10 mouse cellular contexts compared by ENCODE assay signal in the genomic region with DNA sequence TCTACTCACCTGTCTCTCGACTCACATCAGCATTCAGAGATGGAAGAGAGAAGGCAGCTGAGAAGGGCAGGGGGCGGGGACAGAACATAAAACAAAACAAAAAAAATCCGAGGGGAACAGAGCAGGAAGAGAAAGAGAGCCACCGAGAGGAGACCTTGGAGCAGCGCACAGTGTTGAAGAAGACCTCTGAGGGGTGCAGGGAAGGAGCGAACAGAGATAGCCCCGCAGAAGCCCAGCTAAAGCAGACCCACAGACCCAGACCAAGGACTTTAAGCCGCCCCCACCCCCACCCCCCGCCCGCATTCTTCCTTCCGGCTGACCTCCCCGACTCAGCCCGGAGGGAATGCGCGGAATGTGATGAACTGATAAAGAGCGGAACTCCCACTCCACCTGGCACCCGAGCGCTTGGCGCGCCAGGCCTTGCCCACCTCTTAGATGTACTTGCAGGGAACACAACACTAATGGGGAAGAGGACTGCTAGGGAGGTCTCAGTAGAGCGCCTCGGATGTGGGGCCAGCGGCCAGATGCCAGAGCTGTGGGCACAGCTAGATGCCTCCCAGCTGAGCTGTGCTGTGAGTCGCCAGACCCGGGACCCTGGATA. TPM values are rescaled to one million over a fixed set of nuclear protein-coding genes. Genes with fewer than 3 reads are reported as not detected.
DNase-seq lines count a peak whose midpoint lies in the region; ATAC-seq lines count a peak whose summit lies in the region.
"Had no signal": no experiment of that assay in that cellular context is flagged by ENCODE, and none has a peak within 500 bp of the region (broad histone marks: within the 10 kb centered on the region; RNA-seq: fewer than 3 reads in every experiment).

No protein-coding gene starts in this region.

- DNase-seq in heart, adult 9 months (ENCODE audit: low spot score in 2 of 2): no peak
- no peak for DNase-seq in midbrain, embryonic 11.5 days (ENCODE audit: low spot score, missing footprints)
- DNase-seq in testis, postnatal 14 days (ENCODE audit: low spot score): no peak

- H3K9ac ChIP-seq in heart, embryonic 12.5 days: peak overlapping the region; percentile 46
- H3K9ac ChIP-seq in embryonic facial prominence, embryonic 13.5 days: no peak overlapping the region
- H3K9ac ChIP-seq in kidney, embryonic 16.5 days (replicated peaks; ENCODE audit: low read length): peak overlapping the region; percentile 55
- H3K9ac ChIP-seq in midbrain, embryonic 11.5 days (ENCODE audit: low read length): 0 out of 2 replicates have a peak overlapping the region, but pooled peaks have one; percentile 20

- H3K4me3 ChIP-seq in heart, embryonic 12.5 days: peak overlapping the region; percentile 36
- peak overlapping the region; percentile 27 for H3K4me3 ChIP-seq in embryonic facial prominence, embryonic 13.5 days
- peak overlapping the region; percentile 30 for H3K4me3 ChIP-seq in kidney, embryonic 16.5 days (ENCODE audit: low read length)
- H3K4me3 ChIP-seq in midbrain, embryonic 11.5 days (ENCODE audit: low read depth, low read length): 0 out of 2 replicates have a peak overlapping the region, but pooled peaks have one; percentile 7

- H3K4me2 ChIP-seq in heart, embryonic 12.5 days: peak overlapping the region; percentile 70
- H3K4me2 ChIP-seq in embryonic facial prominence, embryonic 13.5 days: peak overlapping the region; percentile 53
- H3K4me2 ChIP-seq in kidney, embryonic 16.5 days (replicated peaks; ENCODE audit: low read depth, low read length): peak overlapping the region; percentile 56
- H3K4me2 ChIP-seq in midbrain, embryonic 11.5 days: peak overlapping the region; percentile 30

- WGBS in heart, embryonic 12.5 days: 2% methylated on average over 25 of the region's 25 CpGs
- WGBS in embryonic facial prominence, embryonic 13.5 days: 3% methylated on average over 25 of the region's 25 CpGs
- 2% methylated on average over 25 of the region's 25 CpGs for WGBS in kidney, embryonic 16.5 days
- 6% methylated on average over 25 of the region's 25 CpGs for WGBS in midbrain, embryonic 11.5 days

- H3K27ac ChIP-seq in heart, embryonic 12.5 days (ENCODE audit: poor library complexity, severe bottlenecking): no peak overlapping the region
- peak overlapping the region; percentile 16; the same call in 1 of the 2 replicates for H3K27ac ChIP-seq in embryonic facial prominence, embryonic 13.5 days
- peak overlapping the region; percentile 80; the same call in 1 of the 2 replicates for H3K27ac ChIP-seq in kidney, embryonic 16.5 days (ENCODE audit: low read length)
- no peak overlapping the region for H3K27ac ChIP-seq in midbrain, embryonic 11.5 days (ENCODE audit: low read depth, low read length)

- ATAC-seq in heart, embryonic 12.5 days (ENCODE audit: insufficient number of reproducible peaks, low FRiP score): peak; percentile 29; the same call in 1 of the 2 replicates
- no peak for ATAC-seq in embryonic facial prominence, embryonic 13.5 days (ENCODE audit: insufficient number of reproducible peaks, insufficient read depth, low FRiP score, low TSS enrichment, low read depth)
- peak; percentile 64 for ATAC-seq in kidney, embryonic 16.5 days (ENCODE audit: low FRiP score, low TSS enrichment)
- no peak for ATAC-seq in midbrain, embryonic 11.5 days (ENCODE audit: low FRiP score)
- ATAC-seq in inflammation-experienced regulatory T-cells, adult 6 months: no peak
- ATAC-seq in erythroid progenitor cell, adult 5-6 weeks (replicated peaks; ENCODE audit: low FRiP score, poor library complexity, severe bottlenecking): no peak

- no peaks in the 10 kb centered on the region for H3K36me3 ChIP-seq in heart, embryonic 12.5 days
- no peaks in the 10 kb centered on the region for H3K36me3 ChIP-seq in embryonic facial prominence, embryonic 13.5 days
- no peaks in the 10 kb centered on the region for H3K36me3 ChIP-seq in kidney, embryonic 16.5 days (ENCODE audit: insufficient read depth, low read length)
- no peaks in the 10 kb centered on the region for H3K36me3 ChIP-seq in midbrain, embryonic 11.5 days (ENCODE audit: control insufficient read depth, insufficient read depth, low read length)

- H3K9me3 ChIP-seq in heart, embryonic 12.5 days (replicated peaks): 0 out of 2 replicates have a peak, but pooled peaks cover 3% of the 10 kb centered on the region
- H3K9me3 ChIP-seq in embryonic facial prominence, embryonic 13.5 days: no peaks in the 10 kb centered on the region
- H3K9me3 ChIP-seq in kidney, embryonic 16.5 days (ENCODE audit: low read length): peaks cover 6% of the 10 kb centered on the region; the same call in 1 of the 2 replicates
- H3K9me3 ChIP-seq in midbrain, embryonic 11.5 days (ENCODE audit: control insufficient read depth, low read length): no peaks in the 10 kb centered on the region

- H3K4me1 ChIP-seq in heart, embryonic 12.5 days (replicated peaks): peaks cover 29% of the 10 kb centered on the region
- peaks cover 34% of the 10 kb centered on the region for H3K4me1 ChIP-seq in embryonic facial prominence, embryonic 13.5 days
- H3K4me1 ChIP-seq in kidney, embryonic 16.5 days (ENCODE audit: insufficient read depth, low read length): peaks cover 46% of the 10 kb centered on the region
- peaks cover 9% of the 10 kb centered on the region; the same call in 1 of the 2 replicates for H3K4me1 ChIP-seq in midbrain, embryonic 11.5 days (ENCODE audit: control insufficient read depth, insufficient read depth, low read length)

- H3K27me3 ChIP-seq in heart, embryonic 12.5 days (replicated peaks): 0 out of 2 replicates have a peak, but pooled peaks cover 5% of the 10 kb centered on the region
- H3K27me3 ChIP-seq in embryonic facial prominence, embryonic 13.5 days: peaks cover 12% of the 10 kb centered on the region
- H3K27me3 ChIP-seq in kidney, embryonic 16.5 days (ENCODE audit: insufficient read depth, low read length): no peaks in the 10 kb centered on the region
- H3K27me3 ChIP-seq in midbrain, embryonic 11.5 days (ENCODE audit: control insufficient read depth, insufficient read depth, low read length): 0 out of 2 replicates have a peak, but pooled peaks cover 2% of the 10 kb centered on the region

RNA-seq across cellular contexts. Expression of gene Dlx3, which starts 14.5 kb away (rescaled TPM):
- 0.12 and 0.41 TPM in 2 replicates for polyA plus RNA-seq in heart, embryonic 12.5 days (2016; fragmentation: Nextera tagmentation; extraction: Ambion mirVana)
- polyA plus RNA-seq in embryonic facial prominence, embryonic 13.5 days (2015; fragmentation: Nextera tagmentation; extraction: Ambion mirVana): 21.5 and 30.8 TPM in 2 replicates
- polyA plus RNA-seq in kidney, embryonic 16.5 days (2015; fragmentation: Nextera tagmentation; extraction: Ambion mirVana): 1.1 TPM in 2 replicates
- polyA plus RNA-seq in midbrain, embryonic 11.5 days (2014; fragmentation: Nextera tagmentation; extraction: Ambion mirVana): 0.59 and 0.65 TPM in 2 replicates
- not detected for polyA plus RNA-seq in inflammation-experienced regulatory T-cells, adult 6 months (2017; shearing (Covaris generic))
- not detected in 2 replicates for total RNA-seq in erythroid progenitor cell, adult 5-6 weeks (2015; ENCODE audit: low replicate concordance)
- not detected in 2 replicates for total RNA-seq in erythroid progenitor cell, adult 5-6 weeks (2017; ENCODE audit: low replicate concordance)
- total RNA-seq: heart, postnatal 10 days; MEL had no signal

RNA-seq across cellular contexts. Expression of gene Itga3, which starts 28.8 kb away (rescaled TPM):
- 11.8 and 12.1 TPM in 2 replicates for polyA plus RNA-seq in heart, embryonic 12.5 days (2016; fragmentation: Nextera tagmentation; extraction: Ambion mirVana)
- polyA plus RNA-seq in embryonic facial prominence, embryonic 13.5 days (2015; fragmentation: Nextera tagmentation; extraction: Ambion mirVana): 7.0 and 9.2 TPM in 2 replicates
- 25.5 and 25.8 TPM in 2 replicates for polyA plus RNA-seq in kidney, embryonic 16.5 days (2015; fragmentation: Nextera tagmentation; extraction: Ambion mirVana)
- polyA plus RNA-seq in midbrain, embryonic 11.5 days (2014; fragmentation: Nextera tagmentation; extraction: Ambion mirVana): 2.9 and 3.0 TPM in 2 replicates
- polyA plus RNA-seq in inflammation-experienced regulatory T-cells, adult 6 months (2017; shearing (Covaris generic)): 1 to 10 TPM in 2 of 3 experiments, under 1 TPM in 1; 0.93 to 2.2 (median 1.0) TPM
- not detected in 2 replicates for total RNA-seq in erythroid progenitor cell, adult 5-6 weeks (2015; ENCODE audit: low replicate concordance)
- 0.13 TPM in 1 of 2 replicates, not detected in the other for total RNA-seq in erythroid progenitor cell, adult 5-6 weeks (2017; ENCODE audit: low replicate concordance)
- total RNA-seq: MEL had no signal

RNA-seq across cellular contexts. Expression of gene Dlx4, which starts 40.7 kb away (rescaled TPM):
- 0.14 TPM in 1 of 2 replicates, not detected in the other for polyA plus RNA-seq in heart, embryonic 12.5 days (2016; fragmentation: Nextera tagmentation; extraction: Ambion mirVana)
- 3.0 and 3.8 TPM in 2 replicates for polyA plus RNA-seq in embryonic facial prominence, embryonic 13.5 days (2015; fragmentation: Nextera tagmentation; extraction: Ambion mirVana)
- 0.08 TPM in 1 of 2 replicates, not detected in the other for polyA plus RNA-seq in kidney, embryonic 16.5 days (2015; fragmentation: Nextera tagmentation; extraction: Ambion mirVana)
- polyA plus RNA-seq in midbrain, embryonic 11.5 days (2014; fragmentation: Nextera tagmentation; extraction: Ambion mirVana): not detected in 2 replicates
- not detected for polyA plus RNA-seq in inflammation-experienced regulatory T-cells, adult 6 months (2017; shearing (Covaris generic))
- total RNA-seq in erythroid progenitor cell, adult 5-6 weeks (2015; ENCODE audit: low replicate concordance): not detected in 2 replicates
- not detected in 2 replicates for total RNA-seq in erythroid progenitor cell, adult 5-6 weeks (2017; ENCODE audit: low replicate concordance)
- total RNA-seq: MEL had no signal

Comparison
In these comparisons a context has a peak if more than half of its experiments do, and no peak if none do; other contexts are left out.
1. ATAC-seq: peak in heart, embryonic 12.5 days (single experiment) and kidney, embryonic 16.5 days (single experiment); none in embryonic facial prominence, embryonic 13.5 days (single experiment), midbrain, embryonic 11.5 days (single experiment), inflammation-experienced regulatory T-cells, adult 6 months (single experiment) and erythroid progenitor cell, adult 5-6 weeks (single experiment).
2. H3K27ac ChIP-seq: peak in embryonic facial prominence, embryonic 13.5 days (single experiment) and kidney, embryonic 16.5 days (single experiment); none in heart, embryonic 12.5 days (single experiment) and midbrain, embryonic 11.5 days (single experiment).
3. RNA of gene Dlx3, which starts 14.5 kb away (polyA plus RNA-seq): 21.5 to 30.8 TPM in embryonic facial prominence, embryonic 13.5 days; 1.1 TPM in kidney, embryonic 16.5 days, 0.59 to 0.65 TPM in midbrain, embryonic 11.5 days, 0.12 to 0.41 TPM in heart, embryonic 12.5 days and not detected in inflammation-experienced regulatory T-cells, adult 6 months; every median in the first group is over 10 times any median in the second.
4. Peak in every context shown above with its lines, with median percentiles within 50 percentile points of each other: H3K4me2 ChIP-seq and H3K4me3 ChIP-seq.